Mouse (Mus musculus) testis, postnatal 14 days (tissue): ENCODE results near the gene Slc4a1.

Source experiments
- DNase-seq: peaks from one replicate; pipeline ENCODE4 v3.0.0; 2021; ENCODE audit warnings: low spot score

Gene Slc4a1

GRCm38 (mm10) chr11:102350981-102351523 lies 15.0 kb downstream of the Slc4a1 start:
- no peak for DNase-seq

DNA sequence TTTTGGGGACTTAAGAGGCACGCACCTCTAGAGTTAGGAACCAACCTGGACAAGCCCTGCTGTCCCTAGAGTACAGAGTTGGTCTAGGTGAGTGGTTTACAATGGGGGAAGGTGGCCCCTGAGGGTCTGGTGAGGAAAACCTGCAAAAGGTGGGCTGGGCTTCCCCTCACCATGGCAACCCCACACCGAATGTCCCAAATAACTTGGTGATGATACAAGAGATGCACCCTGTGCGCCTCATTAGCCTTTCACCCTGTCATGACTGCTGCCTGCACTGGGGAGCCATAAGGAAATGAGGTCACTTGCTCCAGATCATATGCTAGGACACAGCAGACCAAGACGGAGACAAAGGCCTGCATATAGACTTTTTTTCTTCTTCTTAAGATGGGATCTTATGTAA lies 15.6 kb downstream of the Slc4a1 start:
- DNase-seq: no peak

DNA sequence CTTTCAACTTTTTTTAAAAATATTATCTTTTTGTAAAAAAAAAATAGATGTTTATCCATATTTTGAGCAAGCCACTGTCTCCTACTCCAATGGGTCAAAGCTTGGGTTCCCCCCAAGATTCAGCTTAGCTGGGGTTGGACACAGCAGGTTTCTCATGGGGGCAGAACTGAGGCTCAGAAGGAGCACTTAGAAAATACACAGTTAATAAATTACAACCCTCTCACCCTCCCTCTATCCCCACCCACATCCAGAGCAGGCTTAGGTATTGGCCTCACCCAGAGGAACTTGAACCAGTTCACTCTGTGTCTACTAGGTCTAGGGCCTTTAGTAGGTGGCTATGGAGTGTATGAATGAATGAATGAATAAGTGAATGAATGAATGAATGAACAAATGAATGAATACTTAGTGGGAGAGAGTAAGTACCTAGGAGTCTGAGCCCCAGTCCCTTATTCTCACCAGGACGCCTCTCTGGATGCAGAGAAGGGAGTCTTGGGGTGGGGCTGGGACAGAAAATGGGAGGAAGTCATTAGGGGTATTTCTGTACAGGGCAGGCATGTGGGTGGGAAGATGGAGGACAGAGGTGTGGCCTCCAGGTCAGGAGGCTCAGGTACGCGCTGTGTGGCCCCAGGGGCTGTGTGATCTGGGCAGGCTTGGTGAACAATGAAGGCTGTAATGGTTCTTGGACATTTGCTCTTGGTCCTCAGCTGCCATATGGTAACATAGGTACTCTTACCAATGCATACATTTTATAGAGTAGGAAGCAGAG lies 16.6 kb downstream of the Slc4a1 start:
- no peak for DNase-seq

DNA sequence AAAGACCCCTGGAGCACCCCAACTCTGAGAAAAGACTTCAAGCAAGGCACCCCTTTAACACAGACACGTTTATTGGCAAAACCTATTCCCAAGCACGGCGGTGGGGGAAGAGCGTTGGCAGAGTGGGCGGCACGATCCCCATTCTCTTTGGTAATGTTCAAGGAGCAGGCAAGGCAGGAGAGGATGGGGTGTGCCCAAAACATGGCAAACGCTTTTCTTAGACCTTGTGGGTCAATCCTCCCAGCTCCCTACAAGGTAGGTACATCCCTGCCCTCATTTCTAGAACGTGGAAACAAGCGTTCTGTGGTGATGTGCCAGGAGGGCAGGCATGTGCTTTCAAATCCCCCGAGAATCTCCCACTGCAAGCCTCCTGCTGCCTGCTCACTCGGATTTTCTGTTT lies 17.2 kb downstream of the Slc4a1 start:
- no peak for DNase-seq

DNA sequence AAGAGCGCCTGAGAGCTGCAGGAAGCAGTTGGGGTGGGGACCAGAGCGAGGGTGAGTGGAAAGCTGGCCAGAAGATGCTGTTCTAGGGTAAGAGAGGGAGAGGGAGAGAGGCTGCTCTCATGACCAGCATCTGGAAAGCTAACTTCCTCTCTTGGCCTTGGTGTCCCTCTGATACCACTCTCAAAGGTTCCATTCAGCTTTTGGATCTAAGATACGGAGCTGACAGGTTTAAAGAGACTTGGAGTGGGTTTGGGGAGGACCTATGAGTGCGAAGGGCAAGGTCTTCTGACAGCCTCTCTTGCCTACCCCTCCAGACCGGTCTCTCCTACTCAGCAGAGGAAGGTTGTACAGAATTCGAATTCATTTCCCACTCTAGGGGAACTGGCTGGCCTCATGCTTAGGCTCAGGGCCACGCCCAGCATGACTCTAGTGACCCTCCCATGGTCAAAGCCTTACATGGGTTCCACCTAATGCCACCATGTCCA lies 17.9 kb downstream of the Slc4a1 start:
- no peak for DNase-seq

DNA sequence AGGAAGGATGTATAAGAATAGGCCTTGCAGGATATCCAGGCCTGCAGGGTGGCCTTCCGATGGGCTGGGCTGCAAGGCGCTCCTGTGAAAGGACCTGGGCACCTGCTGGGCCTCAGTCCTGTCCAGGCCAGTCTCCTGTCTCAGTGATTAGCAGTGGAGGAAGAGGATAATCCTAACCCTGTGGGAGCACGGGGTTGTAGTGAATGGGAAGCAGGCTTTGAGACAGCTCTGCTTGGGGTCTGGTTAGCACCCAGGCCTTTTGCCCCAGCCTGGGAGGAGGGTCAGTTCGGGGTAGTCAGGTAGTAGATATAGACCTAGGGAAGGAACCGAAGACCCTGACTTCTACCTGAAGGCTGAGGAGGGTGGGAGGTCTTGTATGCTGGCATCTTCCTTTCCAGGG lies 18.3 kb downstream of the Slc4a1 start:
- no peak for DNase-seq

DNA sequence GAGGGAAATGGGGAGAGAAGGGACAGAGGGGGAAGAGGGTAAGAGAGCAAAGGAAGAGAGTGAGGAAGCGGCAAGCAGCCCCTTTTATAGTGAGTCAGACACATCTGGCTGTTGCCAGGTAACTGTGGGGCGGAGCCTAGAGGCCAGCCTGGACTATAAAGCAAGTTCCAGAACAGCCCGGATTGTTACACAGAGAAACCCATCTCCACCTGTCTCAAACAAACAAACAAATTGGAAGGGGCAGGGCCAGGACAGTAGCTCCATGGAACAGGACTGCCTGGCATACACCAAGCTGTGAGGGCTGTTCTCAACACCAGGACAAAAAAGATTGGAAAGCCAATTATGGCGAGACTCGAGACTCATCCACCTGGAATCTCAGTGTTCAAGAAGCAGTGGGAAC lies 19.1 kb downstream of the Slc4a1 start:
- no peak for DNase-seq

- no peak for DNase-seq
Observed at GRCm38 (mm10) chr11:102344458-102344857, 21.5 kb downstream of the Slc4a1 start.

- DNase-seq: no peak
Observed at GRCm38 (mm10) chr11:102342742-102343141, 23.3 kb downstream of the Slc4a1 start.

DNA sequence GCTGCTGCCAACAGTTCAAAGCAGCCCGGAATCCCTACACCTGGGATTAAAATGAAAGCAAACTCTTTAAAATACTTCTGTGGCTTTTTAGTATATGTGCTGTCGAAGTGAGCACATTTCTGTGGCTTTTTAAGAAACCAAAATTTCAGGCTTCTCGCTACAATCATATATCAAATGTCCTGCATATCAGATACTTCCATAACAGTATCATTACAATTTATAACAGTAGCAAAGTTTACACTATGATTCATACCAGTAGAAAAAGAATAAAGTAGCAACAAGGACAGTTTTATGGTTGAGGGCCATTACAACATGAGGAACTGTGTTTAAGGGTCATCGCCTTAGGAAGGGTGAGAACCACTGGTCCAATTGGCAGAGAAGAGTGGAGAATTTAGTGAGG lies 24.9 kb downstream of the Slc4a1 start:
- no peak for DNase-seq

GRCm38 (mm10) chr11:102339624-102340023 lies 26.4 kb downstream of the Slc4a1 start:
- peak; percentile 39 for DNase-seq

- peak; percentile 36 for DNase-seq
Observed at GRCm38 (mm10) chr11:102339195-102339594, 26.8 kb downstream of the Slc4a1 start.

DNA sequence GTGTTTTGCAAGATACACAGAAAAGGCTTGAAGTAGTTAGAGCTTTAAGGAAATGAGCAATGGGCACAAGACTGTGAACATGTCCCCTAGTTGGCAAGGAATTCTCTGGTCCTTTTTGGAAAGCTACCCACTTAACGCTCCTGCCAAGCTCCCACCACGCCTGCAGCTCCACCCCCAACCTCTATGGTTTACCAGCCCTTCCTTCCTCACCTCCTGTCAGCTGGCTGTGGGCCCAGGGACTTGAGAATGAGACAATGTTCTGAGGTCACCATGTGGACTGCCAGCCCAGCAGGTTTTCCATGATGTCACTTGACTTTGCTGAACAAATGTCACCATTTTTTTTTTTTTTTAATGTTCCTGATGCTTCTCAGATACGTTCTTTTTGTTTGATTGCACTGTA lies 27.4 kb downstream of the Slc4a1 start:
- peak; percentile 37 for DNase-seq

- DNase-seq: no peak
Observed at GRCm38 (mm10) chr11:102337921-102338320, 28.1 kb downstream of the Slc4a1 start.

- no peak for DNase-seq
Observed at GRCm38 (mm10) chr11:102336191-102336590, 29.8 kb downstream of the Slc4a1 start.

- DNase-seq: peak; percentile 71
Observed at GRCm38 (mm10) chr11:102334973-102335700, 30.9 kb downstream of the Slc4a1 start.

DNA sequence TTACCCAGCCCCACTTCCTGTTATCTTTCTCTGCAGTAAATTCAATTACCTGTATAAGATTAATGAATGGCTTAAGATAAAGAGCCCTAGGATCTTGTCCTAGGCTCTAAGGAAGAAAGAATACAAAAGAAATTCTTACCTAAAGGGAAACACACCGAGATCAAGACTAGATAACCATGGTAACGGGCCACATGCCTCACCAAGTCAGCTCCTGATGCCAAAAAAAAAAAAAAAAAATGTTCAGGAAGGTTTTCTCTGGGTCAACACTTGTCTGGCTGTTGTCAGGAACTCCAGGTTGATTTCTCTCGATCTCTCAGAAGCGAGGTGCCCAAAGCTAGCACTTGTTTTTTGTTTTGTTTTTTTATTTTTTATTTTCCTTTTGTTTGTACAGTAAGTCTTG lies 32.0 kb downstream of the Slc4a1 start:
- no peak for DNase-seq

DNA sequence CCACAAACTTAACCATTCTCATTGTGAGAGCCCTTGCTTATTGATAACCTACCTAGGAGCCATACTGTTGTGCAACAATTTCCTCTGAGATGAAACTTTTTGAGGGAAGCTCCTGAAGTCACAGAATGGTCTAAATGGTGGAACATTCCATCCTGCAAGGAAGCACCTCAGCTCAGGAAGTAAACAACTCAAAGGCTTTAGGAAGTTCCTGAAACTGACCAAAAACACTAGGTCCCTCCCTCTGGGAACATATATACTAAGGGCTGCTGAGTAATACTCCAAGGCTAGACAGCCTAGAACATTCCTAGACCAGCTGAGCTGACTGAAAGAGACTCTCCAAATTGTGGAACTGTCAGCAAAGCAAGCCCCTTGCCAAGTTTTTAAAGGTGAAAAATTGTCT lies 32.9 kb downstream of the Slc4a1 start:
- no peak for DNase-seq

GRCm38 (mm10) chr11:102331806-102332205 lies 34.2 kb downstream of the Slc4a1 start:
- no peak for DNase-seq

- DNase-seq: no peak
Observed at GRCm38 (mm10) chr11:102330039-102330438, 36.0 kb downstream of the Slc4a1 start.

- DNase-seq: no peak
Observed at GRCm38 (mm10) chr11:102329518-102329917, 36.5 kb downstream of the Slc4a1 start.

DNA sequence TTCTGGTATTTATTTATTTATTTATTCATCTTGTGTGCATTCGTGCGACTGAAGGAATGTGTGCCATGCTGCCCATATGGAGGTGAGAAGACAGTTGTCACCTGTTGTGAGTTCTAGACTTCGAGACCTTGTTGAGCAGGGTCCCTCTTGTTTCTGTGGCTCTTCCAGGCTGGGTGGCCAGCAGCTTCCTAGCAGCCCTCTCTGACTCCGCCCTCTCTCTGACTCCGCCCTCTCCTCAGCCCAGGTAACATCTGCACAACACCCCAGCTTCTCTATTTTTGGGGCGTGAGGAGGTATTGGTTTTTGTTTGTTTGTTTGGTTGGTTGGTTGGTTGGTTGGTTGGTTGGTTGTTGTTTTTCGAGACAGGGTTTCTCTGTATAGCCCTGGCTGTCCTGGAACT lies 38.2 kb downstream of the Slc4a1 start:
- DNase-seq: no peak

- no peak for DNase-seq
Observed at GRCm38 (mm10) chr11:102327250-102327649, 38.8 kb downstream of the Slc4a1 start.
